Mouse (Mus musculus) colon, adult 2 months (tissue): ENCODE measurements around the gene Nav3. TPM values are rescaled to one million over a fixed set of nuclear protein-coding genes. Genes with fewer than 3 reads are reported as not detected.

ENCODE experiments used
- polyA plus RNA-seq: library from polyadenylated mRNA; depleted of rRNA; stranded (reverse); fragments of >200 nt; gene quantifications from 2 replicates; pipeline ENCODE4 v1.2.3, GENCODE M21; 2012; rRNA removed

Nav3 gene
- polyA plus RNA-seq = 0.22 and 0.50 TPM in 2 replicates

GRCm38 (mm10) chr10:110455838-110456493, at the start of gene Nav3:
TSS of gene Nav3 (minus strand) at chr10:110456204.

